Mouse (Mus musculus): ENCODE results near the gene Fntb.

Gene Fntb

GRCm38 (mm10) chr12:76795350-76795749 lies 30.0 kb downstream of the Fntb start, which contains the start of gene Gpx2:
Gene Gpx2, minus strand, starts transcription at chr12:76795554.
- DNase-seq (ENCODE audit: low read depth): no peak

- DNase-seq (ENCODE audit: low read depth): no peak
Measured at GRCm38 (mm10) chr12:76796938-76797539, 31.6 kb downstream of the Fntb start.

- DNase-seq (ENCODE audit: low read depth): no peak
Measured at GRCm38 (mm10) chr12:76798008-76798720, 32.8 kb downstream of the Fntb start.

GRCm38 (mm10) chr12:76803028-76803427 lies 37.6 kb downstream of the Fntb start:
- DNase-seq (ENCODE audit: low read depth): no peak

GRCm38 (mm10) chr12:76803700-76804252 lies 38.4 kb downstream of the Fntb start:
- DNase-seq (ENCODE audit: low read depth): peak; percentile 75

GRCm38 (mm10) chr12:76805056-76805811 lies 39.8 kb downstream of the Fntb start:
- peak; percentile 22 for DNase-seq (ENCODE audit: low read depth)

GRCm38 (mm10) chr12:76807796-76808195 lies 42.4 kb downstream of the Fntb start:
- no peak for DNase-seq (ENCODE audit: low read depth)

GRCm38 (mm10) chr12:76810491-76810890 lies 45.1 kb downstream of the Fntb start:
- no peak for DNase-seq (ENCODE audit: low read depth)

GRCm38 (mm10) chr12:76811006-76811405 lies 45.6 kb downstream of the Fntb start:
- no peak for DNase-seq (ENCODE audit: low read depth)

GRCm38 (mm10) chr12:76813543-76813942 lies 48.2 kb downstream of the Fntb start:
- no peak for DNase-seq (ENCODE audit: low read depth)

- DNase-seq (ENCODE audit: low read depth): no peak
Measured at GRCm38 (mm10) chr12:76814120-76814519, 48.7 kb downstream of the Fntb start.

GRCm38 (mm10) chr12:76816720-76817119 lies 51.3 kb downstream of the Fntb start:
- no peak for DNase-seq (ENCODE audit: low read depth)

- no peak for DNase-seq (ENCODE audit: low read depth)
Measured at GRCm38 (mm10) chr12:76817176-76817575, 51.8 kb downstream of the Fntb start.

- DNase-seq (ENCODE audit: low read depth): no peak
Measured at GRCm38 (mm10) chr12:76818120-76818519, 52.7 kb downstream of the Fntb start.

GRCm38 (mm10) chr12:76818908-76819307 lies 53.5 kb downstream of the Fntb start:
- no peak for DNase-seq (ENCODE audit: low read depth)

- DNase-seq (ENCODE audit: low read depth): no peak
Measured at GRCm38 (mm10) chr12:76819816-76820215, 54.4 kb downstream of the Fntb start.

GRCm38 (mm10) chr12:76820615-76821014 lies 55.2 kb downstream of the Fntb start:
- DNase-seq (ENCODE audit: low read depth): no peak

GRCm38 (mm10) chr12:76822002-76822650 lies 56.7 kb downstream of the Fntb start:
- no peak for DNase-seq (ENCODE audit: low read depth)

- DNase-seq (ENCODE audit: low read depth): no peak
Measured at GRCm38 (mm10) chr12:76822651-76823041, 57.3 kb downstream of the Fntb start, which contains the start of gene Rab15. Gene Rab15, minus strand, starts transcription at chr12:76822908.

GRCm38 (mm10) chr12:76825283-76825682 lies 59.9 kb downstream of the Fntb start:
- DNase-seq (ENCODE audit: low read depth): no peak

GRCm38 (mm10) chr12:76832704-76833103 lies 67.3 kb downstream of the Fntb start:
- peak; percentile 76 for DNase-seq (ENCODE audit: low read depth)
